Mouse (Mus musculus): ENCODE data around the gene Gm11060. TPM values are rescaled to one million over a fixed set of nuclear protein-coding genes. Genes with fewer than 3 reads are reported as not detected.

Gene Gm11060
- total RNA-seq, 2 experiments from 2014 or later, result not detected

DNA sequence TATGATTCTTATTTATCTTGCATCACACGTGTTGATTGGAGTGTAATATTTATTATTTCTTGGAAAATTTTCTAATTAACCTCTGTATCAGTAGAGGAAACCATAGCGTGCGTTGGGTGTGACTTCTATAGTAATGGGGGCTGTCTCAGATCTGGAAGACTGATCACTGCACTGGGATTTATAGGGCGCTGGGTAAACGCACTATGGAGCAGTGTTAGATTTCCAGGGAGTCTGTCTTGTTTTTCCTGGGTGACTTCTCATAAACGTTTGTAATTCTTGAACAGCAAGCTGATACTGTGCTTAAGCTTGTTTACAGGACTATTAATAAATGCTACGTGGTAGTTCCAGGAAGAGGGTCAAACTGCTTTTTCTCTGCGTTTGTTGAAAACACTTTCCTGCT, 25.9 kb downstream of the Gm11060 start:
- no peak for DNase-seq

DNA sequence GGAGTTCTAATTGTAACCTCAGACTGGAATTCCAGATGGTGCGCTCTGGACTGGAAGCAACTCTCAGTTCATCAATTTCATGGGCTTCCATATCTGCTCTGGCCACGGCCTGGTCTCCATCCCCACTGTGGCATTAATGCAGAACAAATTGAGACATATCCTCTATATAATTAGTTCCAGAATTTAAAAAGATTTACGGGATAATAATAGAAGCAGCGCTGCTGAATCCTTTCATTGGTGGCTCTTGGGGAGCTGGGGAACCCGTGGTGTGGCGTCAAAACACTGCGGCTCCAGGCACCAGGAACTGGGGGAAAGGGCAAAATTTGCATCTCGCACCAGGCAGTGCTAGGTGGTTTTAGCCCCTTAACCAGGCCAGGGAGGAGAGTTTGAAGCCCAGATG, 30.4 kb downstream of the Gm11060 start:
- DNase-seq, result no peak

GRCm38 (mm10) chr2:105122886-105123285, 31.1 kb downstream of the Gm11060 start:
- DNase-seq, result no peak

- DNase-seq, result no peak
Measured at GRCm38 (mm10) chr2:105123431-105123830, 31.6 kb downstream of the Gm11060 start.

DNA sequence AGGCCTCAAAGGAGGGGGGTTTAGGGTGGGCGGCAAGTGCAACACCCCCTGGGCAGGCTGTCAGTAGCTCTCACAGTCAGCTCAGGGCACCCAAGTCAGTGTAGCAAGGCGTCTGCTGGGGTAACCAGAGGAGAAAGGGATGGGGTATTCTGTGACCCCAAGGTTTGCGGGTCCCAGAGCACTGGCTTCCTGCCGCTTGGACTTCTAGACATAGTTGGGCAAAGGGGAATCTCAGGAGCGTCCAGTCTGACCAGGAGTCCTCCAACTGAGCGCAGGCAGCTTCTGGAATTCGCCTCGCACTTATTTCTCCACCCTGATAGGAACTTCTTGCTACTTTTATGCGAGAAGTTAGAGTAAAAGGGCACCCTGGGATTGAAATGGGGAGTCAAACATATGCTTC, 32.1 kb downstream of the Gm11060 start:
- DNase-seq, result no peak

DNA sequence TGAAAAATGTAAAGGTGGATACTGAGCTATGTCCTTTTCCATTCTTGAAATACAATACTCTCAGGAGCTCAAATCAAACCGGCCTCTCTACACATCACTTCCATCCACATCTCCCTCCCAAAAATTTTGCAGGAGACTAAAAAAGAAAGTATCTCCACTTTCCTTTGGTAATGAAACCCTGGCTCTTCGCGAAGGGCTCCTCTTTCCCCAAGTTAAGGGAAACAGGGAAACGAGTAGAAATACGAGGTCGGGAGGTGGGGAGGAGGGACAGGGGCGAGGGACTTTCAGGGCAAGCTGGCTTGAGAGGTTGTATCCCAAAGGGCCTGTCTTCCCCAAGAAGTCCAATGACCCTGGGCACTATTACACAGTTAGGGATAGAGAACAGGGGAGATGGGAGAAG, 32.6 kb downstream of the Gm11060 start:
- DNase-seq, result no peak

DNA sequence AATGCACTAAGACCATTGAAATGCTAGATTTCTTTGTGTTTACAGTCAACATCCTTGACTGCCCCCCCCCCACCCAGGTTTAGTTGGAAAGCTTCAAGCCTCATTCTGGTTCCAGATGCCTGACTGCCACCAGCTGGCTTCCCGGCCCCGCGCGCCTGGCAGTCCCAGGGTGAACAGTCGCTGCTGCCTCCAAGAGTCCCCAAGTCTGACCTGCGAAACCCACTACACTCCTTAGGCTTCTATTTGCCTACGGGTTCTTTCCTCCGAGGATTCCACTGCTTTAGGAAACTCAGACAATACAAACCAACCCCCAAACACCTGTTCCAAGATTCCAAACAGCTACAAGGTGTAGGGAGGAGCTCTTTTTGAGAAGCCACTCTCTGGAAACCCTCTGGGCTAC, 33.4 kb downstream of the Gm11060 start:
- no peak for DNase-seq

DNA sequence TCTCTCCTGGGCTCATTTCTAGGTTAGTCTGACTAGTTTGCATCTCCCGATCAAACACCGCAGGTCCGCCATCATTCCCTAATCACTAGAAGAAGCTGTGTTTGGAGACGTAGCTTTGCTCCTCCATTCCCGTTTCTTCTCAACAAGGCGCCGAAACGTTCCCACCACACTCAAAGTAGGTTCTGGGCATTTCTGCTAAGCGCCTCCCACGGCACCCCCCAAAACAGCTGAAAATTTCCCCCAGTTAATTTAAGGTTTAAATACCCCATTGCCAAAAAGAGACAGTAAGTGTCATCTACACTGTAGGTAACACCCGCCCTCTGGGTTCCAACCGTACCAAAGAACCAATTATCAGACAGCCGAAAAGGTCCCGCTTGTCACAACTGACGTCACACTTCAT, 33.8 kb downstream of the Gm11060 start:
- DNase-seq, result no peak

GRCm38 (mm10) chr2:105126279-105126678, 34.5 kb downstream of the Gm11060 start, which contains the start of gene Wt1:
TSS of gene Wt1 (plus strand) at chr2:105126529.
- no peak for DNase-seq

DNA sequence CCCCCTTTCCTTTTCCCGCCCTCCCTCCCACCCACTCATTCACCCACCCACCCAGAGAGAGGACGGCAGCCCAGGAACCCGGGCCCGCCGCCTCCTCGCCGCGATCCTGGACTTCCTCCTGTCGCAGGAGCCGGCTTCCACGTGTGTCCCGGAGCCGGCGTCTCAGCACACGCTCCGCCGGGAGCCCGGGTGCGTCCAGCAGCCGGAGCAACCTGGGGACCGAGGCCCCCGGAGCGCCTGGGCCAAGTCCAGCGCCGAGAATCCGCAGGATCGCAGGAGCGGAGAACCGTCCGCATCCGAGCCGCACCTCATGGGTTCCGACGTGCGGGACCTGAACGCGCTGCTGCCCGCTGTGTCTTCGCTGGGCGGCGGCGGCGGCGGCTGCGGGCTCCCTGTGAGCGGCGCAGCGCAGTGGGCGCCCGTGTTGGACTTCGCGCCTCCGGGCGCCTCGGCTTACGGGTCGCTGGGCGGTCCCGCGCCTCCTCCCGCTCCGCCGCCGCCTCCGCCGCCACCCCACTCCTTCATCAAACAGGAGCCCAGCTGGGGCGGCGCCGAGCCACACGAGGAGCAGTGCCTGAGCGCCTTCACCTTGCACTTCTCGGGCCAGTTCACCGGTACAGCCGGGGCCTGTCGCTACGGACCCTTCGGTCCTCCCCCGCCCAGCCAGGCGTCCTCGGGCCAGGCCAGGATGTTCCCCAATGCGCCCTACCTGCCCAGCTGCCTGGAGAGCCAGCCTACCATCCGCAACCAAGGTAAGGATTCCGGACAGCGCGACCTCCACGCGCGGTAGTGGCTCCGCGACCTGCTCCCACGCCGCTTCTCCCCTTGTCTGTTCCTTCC, 35.1 kb downstream of the Gm11060 start:
- DNase-seq, result no peak

DNA sequence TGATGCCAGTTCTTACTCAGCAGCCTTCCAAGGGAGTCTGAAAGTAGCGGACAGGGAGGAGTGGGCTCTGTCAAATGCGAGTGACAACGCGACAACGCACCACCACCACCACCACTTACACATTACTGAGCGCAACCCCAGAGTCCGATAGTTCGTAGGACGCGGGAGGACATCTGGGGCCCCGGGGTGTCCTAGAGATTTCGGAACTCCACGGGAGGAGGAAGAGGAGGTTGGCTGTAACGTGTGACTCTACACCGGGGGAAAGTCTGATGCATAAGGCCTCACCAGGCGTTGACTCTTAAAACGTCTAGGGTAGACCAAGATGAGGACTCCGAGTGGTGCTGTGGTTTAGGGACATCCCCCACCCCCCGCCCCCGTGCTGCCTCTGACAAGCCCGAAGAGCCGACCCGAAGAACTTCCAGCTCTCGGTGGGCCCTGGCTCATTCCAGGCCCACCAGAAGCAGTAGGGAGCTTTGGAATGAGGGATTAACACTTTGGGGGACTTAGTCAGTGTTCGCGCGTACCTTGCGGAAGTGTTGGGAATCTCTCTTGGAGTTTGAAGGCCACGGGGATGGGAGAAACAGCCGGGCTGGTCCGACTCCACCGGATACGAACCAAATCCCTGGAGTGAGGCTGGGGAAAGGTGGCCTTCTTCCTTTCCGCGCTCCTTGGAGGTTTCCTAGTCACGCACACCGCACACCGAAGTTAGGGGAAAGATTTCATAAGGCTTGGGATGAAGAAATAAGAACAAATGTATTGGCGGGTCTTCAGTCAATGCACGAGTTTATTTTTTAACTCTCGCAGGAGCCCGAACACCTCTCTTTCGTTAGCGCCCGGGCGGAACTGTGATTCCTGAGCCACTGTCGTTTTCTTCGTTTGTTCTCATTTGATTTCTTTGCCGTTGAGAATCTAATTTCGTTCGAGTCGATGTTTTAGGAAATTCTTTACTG, 36.0 kb downstream of the Gm11060 start:
- DNase-seq, result no peak

GRCm38 (mm10) chr2:105128564-105128963, 36.7 kb downstream of the Gm11060 start:
- DNase-seq, result no peak

DNA sequence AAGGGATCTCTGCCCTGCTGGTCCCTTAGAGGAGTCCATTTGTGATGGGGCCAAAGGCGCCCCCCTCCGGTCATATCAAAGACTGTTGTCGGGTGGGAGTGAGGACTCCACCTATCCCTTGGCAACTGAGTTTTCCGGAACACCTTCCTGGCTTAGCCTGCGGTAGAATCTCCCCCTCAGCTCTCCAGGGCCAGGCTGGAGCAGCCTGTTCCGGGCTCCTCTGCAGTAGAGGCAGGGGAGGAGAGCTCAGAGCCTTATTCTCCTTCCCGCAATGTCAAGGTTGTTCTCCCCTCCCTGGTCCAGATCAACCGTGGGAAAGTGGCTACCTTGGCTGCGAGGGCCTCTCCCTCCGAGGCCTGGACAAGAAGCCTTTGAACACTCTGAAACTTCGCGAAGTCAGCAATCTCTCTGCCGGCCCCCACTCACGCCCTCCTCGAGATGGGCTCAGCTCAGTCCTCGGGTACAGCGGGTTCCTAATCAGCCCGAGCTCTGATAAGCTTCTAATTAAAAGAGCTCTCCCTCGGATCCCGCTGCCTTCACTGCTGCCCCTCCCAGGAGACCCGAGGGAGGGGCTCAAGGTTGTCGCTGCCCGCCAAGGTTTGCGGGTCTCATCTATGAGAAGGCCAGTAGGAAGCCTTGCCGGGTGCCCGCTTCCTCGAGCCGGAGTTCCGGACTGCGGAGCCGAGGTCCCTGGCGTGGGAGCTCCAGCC, 38.7 kb downstream of the Gm11060 start:
- DNase-seq, result no peak

DNA sequence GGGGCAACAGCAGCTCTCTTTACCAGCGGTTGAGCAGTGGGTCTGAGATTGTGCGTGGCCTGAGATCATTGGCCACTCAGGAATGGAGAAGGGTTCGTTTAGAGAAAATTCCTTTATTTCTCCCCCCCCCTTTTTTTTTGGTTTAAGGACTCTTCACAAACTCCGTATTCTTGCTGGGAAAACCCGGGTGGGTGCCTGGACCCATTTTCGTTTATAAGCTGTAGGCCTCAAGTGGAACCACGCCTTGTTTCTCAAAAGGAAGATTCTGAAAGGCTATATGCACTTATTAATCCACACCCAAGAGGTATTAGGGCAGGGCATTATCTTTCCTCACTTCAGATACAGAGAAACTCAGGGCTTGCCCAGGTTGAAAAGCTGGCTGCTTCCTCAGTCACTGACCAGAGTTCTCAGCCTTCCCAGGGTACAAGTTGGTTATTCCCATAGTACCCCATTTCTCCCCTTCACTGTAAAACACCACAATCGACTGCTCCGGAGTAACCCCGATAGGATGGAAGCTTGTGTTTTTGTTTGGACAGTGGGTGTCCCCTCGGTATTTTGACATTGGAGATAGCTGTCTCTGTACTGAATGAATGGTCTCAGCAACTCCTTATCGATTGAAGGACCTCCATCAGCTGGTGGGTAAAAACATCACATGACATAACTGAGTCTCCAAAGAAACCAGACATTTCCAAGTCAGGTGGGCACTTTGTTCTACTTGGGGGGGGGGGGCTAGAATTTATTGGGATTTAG, 39.4 kb downstream of the Gm11060 start:
- no peak for DNase-seq

GRCm38 (mm10) chr2:105131811-105132100, 39.9 kb downstream of the Gm11060 start:
- no peak for DNase-seq

GRCm38 (mm10) chr2:105132300-105132699, 40.5 kb downstream of the Gm11060 start:
- no peak for DNase-seq

GRCm38 (mm10) chr2:105132933-105133795, 41.3 kb downstream of the Gm11060 start:
- DNase-seq, result no peak

DNA sequence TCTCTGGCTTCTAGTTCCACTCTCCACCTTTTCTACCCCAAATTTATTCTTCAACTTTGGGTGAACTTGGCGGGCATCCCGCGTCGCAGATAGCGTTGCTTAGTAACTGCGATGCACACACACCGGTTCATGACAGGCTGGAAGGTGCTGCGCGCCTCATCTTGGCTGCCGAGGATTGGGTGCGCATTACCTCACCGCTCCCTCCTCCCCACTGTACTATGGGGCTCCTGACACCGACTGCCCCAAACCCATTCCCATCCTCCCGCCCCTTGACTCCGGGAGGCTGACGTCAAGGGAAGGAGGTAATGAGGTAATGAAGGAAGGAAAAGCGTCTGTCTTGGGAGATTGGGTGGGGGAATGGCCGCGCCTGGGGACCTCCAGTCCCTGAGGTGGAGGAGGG, 42.5 kb downstream of the Gm11060 start:
- DNase-seq, result no peak

- DNase-seq, result no peak
Measured at GRCm38 (mm10) chr2:105139471-105139870, 47.7 kb downstream of the Gm11060 start.

DNA sequence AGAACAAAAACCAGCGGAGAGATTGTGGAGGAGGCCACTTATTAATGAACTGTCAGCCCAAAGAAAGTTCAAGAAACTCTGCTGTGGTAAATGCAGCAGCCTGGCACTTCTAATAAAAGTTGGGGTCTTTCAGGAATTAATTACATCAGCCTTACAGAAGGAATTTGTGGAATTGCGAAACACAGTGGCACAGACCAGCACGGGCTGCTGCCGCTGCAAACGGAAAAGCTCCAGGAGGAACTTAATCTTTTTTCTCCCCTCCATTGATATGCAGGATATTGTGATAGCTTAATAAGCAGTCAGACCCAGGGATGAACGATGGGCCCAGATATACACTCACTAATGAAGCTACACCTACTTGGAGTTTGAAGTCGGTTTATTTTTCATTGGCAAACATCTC, 49.6 kb downstream of the Gm11060 start:
- no peak for DNase-seq
